Mouse (Mus musculus) limb, embryonic 15.5 days (tissue): Measurements from ENCODE around the gene Olfr1370. TPM values are rescaled to one million over a fixed set of nuclear protein-coding genes. Genes with fewer than 3 reads are reported as not detected.

Experiments
- polyA plus RNA-seq: library from polyadenylated mRNA; unstranded; fragments of >200 nt; fragmentation: Nextera tagmentation; extraction: Ambion mirVana; gene quantifications from 2 replicates; pipeline ENCODE4 v1.2.1, GENCODE M21; 2015

Gene Olfr1370
- polyA plus RNA-seq, 1 experiment from 2014 or later: not detected

Other genes starting within 250 kb of the Olfr1370 start
- 0.05 and 0.09 TPM in 2 replicates for gene Olfr1369-ps1, start 36.5 kb upstream of the Olfr1370 start, polyA plus RNA-seq
- not detected in 2 replicates for gene Olfr263, start 54.7 kb upstream of the Olfr1370 start, polyA plus RNA-seq
- gene Olfr1368, start 70.9 kb upstream of the Olfr1370 start, polyA plus RNA-seq: not detected in 2 replicates
- 106 and 121 TPM in 2 replicates for gene Trim27, start 104.5 kb upstream of the Olfr1370 start, polyA plus RNA-seq
- not detected in 2 replicates for gene Gpx5, start 217.8 kb upstream of the Olfr1370 start, polyA plus RNA-seq
- 0.23 TPM in 1 of 2 replicates, not detected in the other for gene Gpx6, start 237.2 kb upstream of the Olfr1370 start, polyA plus RNA-seq